Mouse (Mus musculus) forebrain, embryonic 14.5 days (tissue): ENCODE results near the gene Mcrs1. TPM values are rescaled to one million over a fixed set of nuclear protein-coding genes. Genes with fewer than 3 reads are reported as not detected.
A peak's percentile ranks its signal among the peaks of the same experiment; 100 is the strongest.

ENCODE experiments used
- ATAC-seq: fragments of 200-750 bp; cut with Nextera tagmentation; 2 replicates; pipeline ENCODE4 v1.8.0; 2017; ENCODE audit warnings: mild to moderate bottlenecking, moderate library complexity
- DNase-seq: peaks from one replicate; pipeline ENCODE4 v3.0.0-alpha.2; 2015; ENCODE audit warnings: low spot score
- H3K27ac ChIP-seq: fragments of 300-500 bp; sonication (generic); 2 replicates; pipeline ENCODE4 v1.5.1; 2014; ENCODE audit warnings: low read depth, mild to moderate bottlenecking, control low read depth, low read length, moderate library complexity
- H3K27me3 ChIP-seq: fragments of 300-500 bp; sonication (generic); replicated peaks from 2 replicates; pipeline ENCODE4 v1.6.1; 2014; ENCODE audit warnings: low read length, control low read depth, mixed read lengths; ENCODE audit not compliant: control insufficient read depth, insufficient read depth
- H3K36me3 ChIP-seq: fragments of 300-500 bp; sonication (generic); 2 replicates; pipeline ENCODE4 v1.6.1; 2014; ENCODE audit warnings: low read length, control low read depth; ENCODE audit not compliant: control insufficient read depth, insufficient read depth
- H3K4me1 ChIP-seq: fragments of 300-500 bp; sonication (generic); 2 replicates; pipeline ENCODE4 v1.6.1; 2014; ENCODE audit warnings: antibody characterized with exemption, low read length, control low read depth; ENCODE audit not compliant: control insufficient read depth, insufficient read depth
- H3K4me2 ChIP-seq: fragments of 300-500 bp; sonication (generic); 2 replicates; pipeline ENCODE4 v1.6.1; 2014; ENCODE audit warnings: mild to moderate bottlenecking, control low read depth, low read length
- H3K4me3 ChIP-seq: fragments of 300-500 bp; sonication (generic); 2 replicates; pipeline ENCODE4 v1.5.1; 2014; ENCODE audit warnings: low read depth, low read length, control low read depth
- H3K9ac ChIP-seq: fragments of 300-500 bp; sonication (generic); 2 replicates; pipeline ENCODE4 v1.6.1; 2014; ENCODE audit warnings: mild to moderate bottlenecking, low read length, control low read depth, moderate library complexity
- H3K9me3 ChIP-seq: fragments of 300-500 bp; sonication (generic); replicated peaks from 2 replicates; pipeline ENCODE4 v1.6.1; 2016; ENCODE audit warnings: low read length, control low read depth, mixed read lengths; ENCODE audit not compliant: control insufficient read depth
- WGBS: fragments of 180-500 bp; shearing (Covaris S2); extraction: QIAGEN DNeasy Blood & Tissue Kit; methylation state at CpG from one replicate; pipeline ENCODE4 v1.1.7; 2014; 5-methylcytosine and 5-hydroxymethylcytosine counted together
- polyA plus RNA-seq: library from polyadenylated mRNA; unstranded; fragments of >200 nt; fragmentation: Nextera tagmentation; extraction: Ambion mirVana; gene quantifications from 2 replicates; pipeline ENCODE4 v1.2.1, GENCODE M21; 2014

Gene Mcrs1
- polyA plus RNA-seq = 241 and 247 TPM in 2 replicates

- H3K4me1 ChIP-seq = no peaks in the 10 kb centered on the region; the same call in 1 of the 2 replicates
- ATAC-seq = peak; percentile 96
- peak within 1 kb of the TSS; percentile 59 for H3K4me3 ChIP-seq
- no peaks in the 10 kb centered on the region for H3K9me3 ChIP-seq
- DNase-seq = peak; percentile 100
- peak within 1 kb of the TSS; percentile 75 for H3K4me2 ChIP-seq
- peaks cover 25% of the 10 kb centered on the region for H3K36me3 ChIP-seq
- H3K9ac ChIP-seq = peak within 1 kb of the TSS; percentile 69
- no peaks in the 10 kb centered on the region for H3K27me3 ChIP-seq
- H3K27ac ChIP-seq = peak within 1 kb of the TSS; percentile 94
- WGBS = under 1% methylated on average over 52 of the region's 52 CpGs
These were observed at the start of gene Mcrs1 for GRCm38 (mm10) chr15:99251626-99252380. Gene Mcrs1, minus strand, starts transcription at chr15:99251961.

- ATAC-seq = no peak
- no peak for DNase-seq
- no peaks in the 10 kb centered on the region for H3K27me3 ChIP-seq
- H3K36me3 ChIP-seq = no peaks in the 10 kb centered on the region
- H3K4me1 ChIP-seq = 0 out of 2 replicates have a peak, but pooled peaks cover 3% of the 10 kb centered on the region
- no peak overlapping the region; the same call in 1 of the 2 replicates for H3K27ac ChIP-seq
- peak overlapping the region; percentile 55 for H3K4me2 ChIP-seq
- peak overlapping the region; percentile 65 for H3K4me3 ChIP-seq
- 38% methylated on average over 5 of the region's 5 CpGs for WGBS
- peak overlapping the region; percentile 81 for H3K9ac ChIP-seq
- no peaks in the 10 kb centered on the region for H3K9me3 ChIP-seq
These were observed 44.5 kb upstream of the Mcrs1 start for GRCm38 (mm10) chr15:99296213-99296612.

GRCm38 (mm10) chr15:99295484-99295981, 43.8 kb upstream of the Mcrs1 start, which contains the start of gene Fam186b:
Gene Fam186b, minus strand, starts transcription at chr15:99295888.
- H3K4me2 ChIP-seq = peak within 1 kb of the TSS; percentile 55
- peak within 1 kb of the TSS; percentile 65 for H3K4me3 ChIP-seq
- no peak; the same call in none of the 2 replicates for ATAC-seq
- DNase-seq = peak; percentile 39
- peak within 1 kb of the TSS; percentile 81 for H3K9ac ChIP-seq
- 0 out of 2 replicates have a peak, but pooled peaks cover 3% of the 10 kb centered on the region for H3K4me1 ChIP-seq
- peak within 1 kb of the TSS; percentile 93 for H3K27ac ChIP-seq
- no peaks in the 10 kb centered on the region for H3K36me3 ChIP-seq
- under 1% methylated on average over 10 of the region's 17 CpGs for WGBS
- no peaks in the 10 kb centered on the region for H3K27me3 ChIP-seq
- H3K9me3 ChIP-seq = no peaks in the 10 kb centered on the region

DNA sequence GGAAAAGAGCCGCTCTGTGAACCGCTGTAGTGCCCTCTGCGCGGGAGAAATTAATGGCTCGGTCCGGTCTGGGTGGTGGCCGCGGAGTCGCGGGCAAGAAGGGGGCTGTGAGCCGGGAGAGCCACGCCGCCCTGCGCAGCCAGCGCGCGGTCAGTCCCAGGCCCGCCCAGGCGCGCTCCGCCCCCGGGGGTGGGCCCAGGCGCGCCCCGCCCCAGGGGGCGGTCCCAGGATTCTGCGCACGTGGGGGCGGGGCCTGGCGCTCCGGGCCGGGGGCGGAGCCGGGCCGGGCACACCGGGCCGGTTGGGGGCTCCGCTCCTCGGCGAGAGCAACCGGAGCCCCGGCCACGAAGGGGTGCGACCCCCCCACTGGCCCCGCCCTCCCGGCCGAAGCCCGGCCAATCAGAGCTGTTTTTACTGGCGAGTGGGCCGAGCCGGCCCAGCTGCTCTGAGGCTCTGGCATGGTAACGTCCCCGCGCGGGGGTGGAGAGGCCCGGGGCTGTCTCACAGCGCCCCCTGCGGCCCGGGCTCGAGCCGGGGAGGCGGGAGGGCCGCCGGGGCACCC, 43.1 kb upstream of the Mcrs1 start, which contains the start of gene Prpf40b:
Gene Prpf40b (plus strand): TSS at position 275 of the 562 bp plus-strand sequence.
- Histone ChIP-seq H3K27ac (peak within 1 kb of the TSS; percentile 93), H3K4me2 (peak within 1 kb of the TSS; percentile 55), H3K4me1 (0 out of 2 replicates have a peak, but pooled peaks cover 3% of the 10 kb centered on the region), H3K9me3 (no peaks in the 10 kb centered on the region), H3K9ac (peak within 1 kb of the TSS; percentile 81), H3K4me3 (peak within 1 kb of the TSS; percentile 65), H3K27me3 (no peaks in the 10 kb centered on the region), H3K36me3 (no peaks in the 10 kb centered on the region)
- ATAC-seq (peak; percentile 96), DNase-seq (peak; percentile 95)
- WGBS = under 1% methylated on average over 48 of the region's 64 CpGs

DNA sequence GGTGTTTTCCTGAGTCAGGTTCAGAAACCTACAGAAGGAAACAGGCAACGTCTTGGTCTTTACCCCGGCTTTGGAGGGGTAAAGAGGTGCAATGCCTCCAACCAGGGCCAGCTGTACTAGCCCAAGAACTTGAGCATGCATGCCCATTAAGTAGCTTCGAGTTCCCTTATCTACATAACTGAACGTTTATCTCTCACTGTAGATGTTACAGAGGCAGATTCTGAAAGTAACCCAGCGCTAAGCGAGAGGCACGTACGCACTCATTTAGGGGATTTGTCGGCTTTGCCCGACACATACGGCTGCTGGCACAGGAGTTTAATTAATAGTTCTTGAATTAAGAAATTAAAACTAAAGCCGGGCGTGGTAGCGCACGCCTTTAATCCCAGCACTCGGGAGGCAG, 42.5 kb upstream of the Mcrs1 start:
- peak overlapping the region; percentile 65 for H3K4me3 ChIP-seq
- WGBS = 32% methylated on average over 16 of the region's 16 CpGs
- H3K4me1 ChIP-seq = 0 out of 2 replicates have a peak, but pooled peaks cover 3% of the 10 kb centered on the region
- peak; percentile 18 for DNase-seq
- no peaks in the 10 kb centered on the region for H3K27me3 ChIP-seq
- peak overlapping the region; percentile 81 for H3K9ac ChIP-seq
- peak overlapping the region; percentile 55 for H3K4me2 ChIP-seq
- H3K9me3 ChIP-seq = no peaks in the 10 kb centered on the region
- no peak; the same call in 1 of the 2 replicates for ATAC-seq
- H3K36me3 ChIP-seq = no peaks in the 10 kb centered on the region
- H3K27ac ChIP-seq = no peak overlapping the region

DNA sequence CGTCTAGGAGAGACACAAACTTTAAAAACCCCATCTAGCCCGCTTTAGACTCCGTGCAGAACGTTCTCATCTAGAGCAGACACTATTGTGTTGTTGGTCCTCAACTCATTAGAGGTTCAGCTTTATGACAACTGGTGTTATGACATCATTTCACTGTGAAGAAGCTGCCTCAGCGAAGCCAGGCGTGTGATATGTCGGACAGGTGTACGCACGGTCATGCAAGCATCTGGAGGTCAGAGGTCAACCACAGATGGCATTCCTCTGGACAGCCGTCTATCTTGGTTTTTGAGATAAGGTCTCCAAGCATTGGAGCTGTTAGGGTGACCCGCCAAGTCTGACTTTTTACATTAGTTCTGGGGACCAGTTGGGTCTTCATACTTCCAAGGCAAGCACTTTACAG, 38.8 kb upstream of the Mcrs1 start:
- H3K4me2 ChIP-seq = no peak overlapping the region
- H3K27me3 ChIP-seq = no peaks in the 10 kb centered on the region
- WGBS = 95% methylated on average over 11 of the region's 11 CpGs
- DNase-seq = no peak
- no peak overlapping the region for H3K27ac ChIP-seq
- H3K4me1 ChIP-seq = no peaks in the 10 kb centered on the region
- H3K4me3 ChIP-seq = no peak overlapping the region
- no peaks in the 10 kb centered on the region for H3K36me3 ChIP-seq
- no peak overlapping the region for H3K9ac ChIP-seq
- ATAC-seq = no peak
- H3K9me3 ChIP-seq = no peaks in the 10 kb centered on the region

- Histone ChIP-seq H3K27ac (no peak overlapping the region), H3K27me3 (no peaks in the 10 kb centered on the region), H3K4me3 (no peak overlapping the region), H3K36me3 (no peaks in the 10 kb centered on the region), H3K4me2 (no peak overlapping the region), H3K4me1 (no peaks in the 10 kb centered on the region), H3K9me3 (no peaks in the 10 kb centered on the region), H3K9ac (no peak overlapping the region)
- whole genome bisulfite sequencing = 55% methylated on average over 8 of the region's 8 CpGs
- DNase-seq (no peak), ATAC-seq (no peak)
These were observed 33.4 kb upstream of the Mcrs1 start for GRCm38 (mm10) chr15:99285189-99285535.

GRCm38 (mm10) chr15:99284527-99285188, 32.9 kb upstream of the Mcrs1 start:
- ATAC-seq = no peak
- H3K9ac ChIP-seq = no peak overlapping the region
- H3K9me3 ChIP-seq = no peaks in the 10 kb centered on the region
- no peaks in the 10 kb centered on the region for H3K27me3 ChIP-seq
- H3K4me3 ChIP-seq = no peak overlapping the region
- H3K4me1 ChIP-seq = no peaks in the 10 kb centered on the region
- no peak for DNase-seq
- 50% methylated on average over 14 of the region's 14 CpGs for WGBS
- H3K4me2 ChIP-seq = no peak overlapping the region
- no peak overlapping the region for H3K27ac ChIP-seq
- H3K36me3 ChIP-seq = no peaks in the 10 kb centered on the region
